ENCODE assay signal across 8 mouse cellular contexts in genomic region chr6:30302781-30303631, GRCm38 (mm10). TPM values are rescaled to one million over a fixed set of nuclear protein-coding genes. Genes with fewer than 3 reads are reported as not detected.
DNase-seq lines count a peak whose midpoint lies in the region; ATAC-seq lines count a peak whose summit lies in the region.

No protein-coding gene starts in this region.

- H3K4me3 ChIP-seq in intestine, embryonic 15.5 days (replicated peaks), result peak overlapping the region; percentile 69

- peak; percentile 23 to 34 for DNase-seq in layer of hippocampus, postnatal 10 days (ENCODE audit: low spot score in 2 of 2)
- DNase-seq in layer of hippocampus, adult 9-10 months (ENCODE audit: low spot score), result no peak
- peak; percentile 42 to 53 for DNase-seq in cerebellum, postnatal 14 days
- DNase-seq in gastrocnemius, postnatal 10 days, result peak; percentile 38
- peak; percentile 33 for DNase-seq in liver
- peak; percentile 52 for DNase-seq in naive thymus-derived CD4-positive, alpha-beta T cell, adult 2 months (ENCODE audit: low read depth)
- peak; percentile 69 for DNase-seq in testis, postnatal 10 days (ENCODE audit: low spot score)

- H3K4me1 ChIP-seq in intestine, embryonic 15.5 days (replicated peaks), result peaks cover 30% of the 10 kb centered on the region; the same call in 1 of the 2 replicates

- under 1% methylated on average over 11 of the region's 11 CpGs for whole genome bisulfite sequencing in intestine, embryonic 15.5 days

- H3K4me2 ChIP-seq in intestine, embryonic 15.5 days (replicated peaks), result peak overlapping the region; percentile 68

- 0 out of 2 replicates have a peak, but pooled peaks cover 3% of the 10 kb centered on the region for H3K36me3 ChIP-seq in intestine, embryonic 15.5 days

- peak overlapping the region; percentile 80 for H3K9ac ChIP-seq in intestine, embryonic 15.5 days

- H3K9me3 ChIP-seq in intestine, embryonic 15.5 days, result no peaks in the 10 kb centered on the region

- peak overlapping the region; percentile 94 for H3K27ac ChIP-seq in intestine, embryonic 15.5 days

- H3K27me3 ChIP-seq in intestine, embryonic 15.5 days (replicated peaks), result no peaks in the 10 kb centered on the region

- ATAC-seq in intestine, embryonic 15.5 days, result no peak

RNA-seq across cellular contexts. Expression of gene Ube2h, which starts 1.3 kb away (rescaled TPM):
- 10 to 100 TPM; 94.0 to 96.5 TPM for total RNA-seq in layer of hippocampus, postnatal 10 days (2021)
- 10 to 100 TPM; 64.8 to 68.6 TPM for total RNA-seq in gastrocnemius, postnatal 10 days (2021)
- 34.6 and 35.4 TPM in 2 replicates for polyA plus RNA-seq in intestine, embryonic 15.5 days (2015; fragmentation: Nextera tagmentation; extraction: Ambion mirVana)
